Mouse (Mus musculus): Measurements from ENCODE around the gene Hoxd3. TPM values are rescaled to one million over a fixed set of nuclear protein-coding genes. Genes with fewer than 3 reads are reported as not detected.

The Hoxd3 gene
- polyA plus RNA-seq, 1 experiment, result 5.7 TPM

- TF ChIP-seq POLR2A (IDR thresholded peaks at IDR 0.05; ENCODE audit: borderline replicate concordance, insufficient read depth, low read length), result no peak
- no peak for TF ChIP-seq CTCF (IDR thresholded peaks at IDR 0.05; ENCODE audit: borderline replicate concordance, insufficient read depth, low read depth, low read length)
- WGBS, result 2% methylated on average over 45 of the region's 45 CpGs
Measured at GRCm38 (mm10) chr2:74752431-74753174, 40.9 kb downstream of the Hoxd3 start.

DNA sequence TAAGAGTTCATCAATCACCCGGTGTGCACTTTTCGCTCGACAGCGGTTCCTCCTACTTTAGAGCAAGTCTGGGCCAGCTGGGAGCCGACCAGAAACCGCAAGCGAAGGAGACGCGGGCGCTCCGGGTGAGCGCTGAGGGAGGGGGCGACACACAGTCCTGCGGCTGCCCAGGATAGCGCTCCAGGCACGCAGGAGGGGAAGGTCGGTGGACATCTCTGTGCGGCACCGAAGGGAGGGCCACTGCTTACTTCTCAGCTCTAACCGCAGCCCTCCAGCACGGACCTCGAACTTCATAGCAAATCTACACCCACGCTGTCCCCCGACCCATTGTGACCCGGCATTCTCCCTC is 41.4 kb downstream of the Hoxd3 start:
- H3K4me3 ChIP-seq (replicated peaks; ENCODE audit: insufficient read depth, low read depth, low read length), result no peak overlapping the region
- peaks cover 5% of the 10 kb centered on the region; the same call in 1 of the 2 replicates for H3K27me3 ChIP-seq (ENCODE audit: control insufficient read depth, insufficient read depth, low read length)
- no peaks in the 10 kb centered on the region for H3K4me1 ChIP-seq (ENCODE audit: control insufficient read depth, insufficient read depth, low read length)
- no peak for DNase-seq
- WGBS, result under 1% methylated on average over 25 of the region's 25 CpGs
- H3K27ac ChIP-seq (ENCODE audit: insufficient read depth, low read length), result no peak overlapping the region
- no peak for TF ChIP-seq CTCF (IDR thresholded peaks at IDR 0.05; ENCODE audit: borderline replicate concordance, insufficient read depth, low read depth, low read length)
- no peak for TF ChIP-seq POLR2A (IDR thresholded peaks at IDR 0.05; ENCODE audit: borderline replicate concordance, insufficient read depth, low read length)

More at GRCm38 (mm10) chr2:74752431-74753174, 40.9 kb downstream of the Hoxd3 start:
- DNase-seq, result no peak
- no peak overlapping the region for H3K4me3 ChIP-seq (replicated peaks; ENCODE audit: insufficient read depth, low read depth, low read length)
- H3K27me3 ChIP-seq (ENCODE audit: control insufficient read depth, insufficient read depth, low read length), result peaks cover 6% of the 10 kb centered on the region; the same call in 1 of the 2 replicates
- no peaks in the 10 kb centered on the region for H3K4me1 ChIP-seq (ENCODE audit: control insufficient read depth, insufficient read depth, low read length)
- H3K27ac ChIP-seq (ENCODE audit: insufficient read depth, low read length), result no peak overlapping the region

- 28% methylated on average over 5 of the region's 5 CpGs for WGBS
- Histone ChIP-seq H3K27me3 (ENCODE audit: control insufficient read depth, insufficient read depth, low read length) (peaks cover 4% of the 10 kb centered on the region; the same call in 1 of the 2 replicates), H3K27ac (ENCODE audit: insufficient read depth, low read length) (no peak overlapping the region), H3K4me1 (ENCODE audit: control insufficient read depth, insufficient read depth, low read length) (no peaks in the 10 kb centered on the region), H3K4me3 (replicated peaks; ENCODE audit: insufficient read depth, low read depth, low read length) (no peak overlapping the region)
- TF ChIP-seq CTCF (IDR thresholded peaks at IDR 0.05; ENCODE audit: borderline replicate concordance, insufficient read depth, low read depth, low read length) (no peak), POLR2A (IDR thresholded peaks at IDR 0.05; ENCODE audit: borderline replicate concordance, insufficient read depth, low read length) (no peak)
- DNase-seq, result no peak
Measured at GRCm38 (mm10) chr2:74753711-74754110, 42.0 kb downstream of the Hoxd3 start.

- 9% methylated on average over 1 of the region's 1 CpGs for WGBS
- no peaks in the 10 kb centered on the region for H3K4me1 ChIP-seq (ENCODE audit: control insufficient read depth, insufficient read depth, low read length)
- peaks cover 4% of the 10 kb centered on the region; the same call in 1 of the 2 replicates for H3K27me3 ChIP-seq (ENCODE audit: control insufficient read depth, insufficient read depth, low read length)
- DNase-seq, result no peak
- H3K27ac ChIP-seq (ENCODE audit: insufficient read depth, low read length), result no peak overlapping the region
- no peak overlapping the region for H3K4me3 ChIP-seq (replicated peaks; ENCODE audit: insufficient read depth, low read depth, low read length)
- TF ChIP-seq POLR2A (IDR thresholded peaks at IDR 0.05; ENCODE audit: borderline replicate concordance, insufficient read depth, low read length) (no peak), CTCF (IDR thresholded peaks at IDR 0.05; ENCODE audit: borderline replicate concordance, insufficient read depth, low read depth, low read length) (no peak)
Measured at GRCm38 (mm10) chr2:74760146-74760545, 48.4 kb downstream of the Hoxd3 start.

- Histone ChIP-seq H3K27ac (ENCODE audit: insufficient read depth, low read length) (no peak overlapping the region), H3K4me1 (ENCODE audit: control insufficient read depth, insufficient read depth, low read length) (no peaks in the 10 kb centered on the region), H3K27me3 (ENCODE audit: control insufficient read depth, insufficient read depth, low read length) (peaks cover 4% of the 10 kb centered on the region; the same call in 1 of the 2 replicates), H3K4me3 (replicated peaks; ENCODE audit: insufficient read depth, low read depth, low read length) (no peak overlapping the region)
- no peak for DNase-seq
- TF ChIP-seq CTCF (IDR thresholded peaks at IDR 0.05; ENCODE audit: borderline replicate concordance, insufficient read depth, low read depth, low read length) (no peak), POLR2A (IDR thresholded peaks at IDR 0.05; ENCODE audit: borderline replicate concordance, insufficient read depth, low read length) (no peak)
- WGBS, result 7% methylated on average over 13 of the region's 13 CpGs
Measured at GRCm38 (mm10) chr2:74761941-74762340, 50.2 kb downstream of the Hoxd3 start.

DNA sequence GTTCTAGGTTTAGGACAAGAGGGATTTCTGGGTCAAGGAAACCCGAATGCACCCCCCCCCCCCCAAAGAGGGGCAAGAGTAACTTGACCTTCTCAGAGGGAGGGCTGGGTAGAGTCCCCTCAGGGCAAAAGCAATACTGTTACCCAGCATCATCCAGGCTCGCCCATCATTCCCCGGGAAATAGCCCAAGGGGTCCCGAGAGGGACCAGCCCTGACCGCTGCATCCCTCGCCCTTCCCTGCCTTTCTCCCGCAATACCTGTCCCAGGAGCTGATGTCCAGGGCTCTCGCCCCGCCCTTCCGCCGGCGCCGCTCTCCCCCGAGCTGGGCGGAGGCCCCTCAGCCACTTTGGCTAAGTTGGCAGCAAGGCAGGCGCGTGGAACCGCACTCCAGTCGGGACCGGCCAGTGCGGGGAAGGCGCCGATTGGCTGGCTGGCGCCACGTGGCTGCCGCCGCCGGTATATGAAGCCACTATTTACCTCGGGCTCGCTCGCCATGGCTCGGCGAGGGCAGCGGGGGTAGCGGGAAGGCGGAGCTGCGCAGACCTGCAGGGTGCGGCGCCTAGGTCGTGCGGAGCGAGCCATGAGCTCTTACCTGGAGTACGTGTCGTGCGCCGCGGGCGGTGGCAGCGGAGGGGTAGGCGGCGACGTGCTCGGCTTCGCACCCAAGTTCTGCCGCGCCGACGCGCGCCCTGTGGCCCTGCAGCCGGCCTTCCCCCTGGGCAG is 51.0 kb downstream of the Hoxd3 start, which contains the start of gene Hoxd1:
TSS of gene Hoxd1 (plus strand) at position 459 of the 723 bp plus-strand sequence.
- no peak within 1 kb of the TSS for H3K4me3 ChIP-seq (replicated peaks; ENCODE audit: insufficient read depth, low read depth, low read length)
- peaks cover 4% of the 10 kb centered on the region; the same call in 1 of the 2 replicates for H3K27me3 ChIP-seq (ENCODE audit: control insufficient read depth, insufficient read depth, low read length)
- peak in 1 of 2 experiments; percentile 21 for DNase-seq
- no peak within 1 kb of the TSS for H3K27ac ChIP-seq (ENCODE audit: insufficient read depth, low read length)
- TF ChIP-seq CTCF (IDR thresholded peaks at IDR 0.05; ENCODE audit: borderline replicate concordance, insufficient read depth, low read depth, low read length), result no peak
- TF ChIP-seq POLR2A (IDR thresholded peaks at IDR 0.05; ENCODE audit: borderline replicate concordance, insufficient read depth, low read length), result no peak
- 1% methylated on average over 54 of the region's 61 CpGs for WGBS
- no peaks in the 10 kb centered on the region for H3K4me1 ChIP-seq (ENCODE audit: control insufficient read depth, insufficient read depth, low read length)

- Histone ChIP-seq H3K4me1 (ENCODE audit: control insufficient read depth, insufficient read depth, low read length) (no peaks in the 10 kb centered on the region), H3K4me3 (replicated peaks; ENCODE audit: insufficient read depth, low read depth, low read length) (no peak overlapping the region), H3K27ac (ENCODE audit: insufficient read depth, low read length) (no peak overlapping the region), H3K27me3 (ENCODE audit: control insufficient read depth, insufficient read depth, low read length) (peaks cover 4% of the 10 kb centered on the region; the same call in 1 of the 2 replicates)
- TF ChIP-seq CTCF (IDR thresholded peaks at IDR 0.05; ENCODE audit: borderline replicate concordance, insufficient read depth, low read depth, low read length) (no peak), POLR2A (IDR thresholded peaks at IDR 0.05; ENCODE audit: borderline replicate concordance, insufficient read depth, low read length) (no peak)
- no peak for DNase-seq
- 3% methylated on average over 53 of the region's 53 CpGs for WGBS
Measured at GRCm38 (mm10) chr2:74763245-74763735, 51.6 kb downstream of the Hoxd3 start.

Data from cerebellum, adult 2 months (tissue).